Mouse (Mus musculus) NIH3T3 (cell line): Measurements from ENCODE around the gene Syna.

ENCODE experiments used
- DNase-seq: peaks from one replicate; pipeline ENCODE4 v3.0.0-alpha.2; 2012; ENCODE audit warnings: low read depth

Gene Syna

GRCm38 (mm10) chr5:134530830-134531229 is 29.1 kb downstream of the Syna start:
- peak; percentile 27 for DNase-seq

- DNase-seq = no peak
These were observed 31.5 kb downstream of the Syna start for GRCm38 (mm10) chr5:134528488-134528887.

DNA sequence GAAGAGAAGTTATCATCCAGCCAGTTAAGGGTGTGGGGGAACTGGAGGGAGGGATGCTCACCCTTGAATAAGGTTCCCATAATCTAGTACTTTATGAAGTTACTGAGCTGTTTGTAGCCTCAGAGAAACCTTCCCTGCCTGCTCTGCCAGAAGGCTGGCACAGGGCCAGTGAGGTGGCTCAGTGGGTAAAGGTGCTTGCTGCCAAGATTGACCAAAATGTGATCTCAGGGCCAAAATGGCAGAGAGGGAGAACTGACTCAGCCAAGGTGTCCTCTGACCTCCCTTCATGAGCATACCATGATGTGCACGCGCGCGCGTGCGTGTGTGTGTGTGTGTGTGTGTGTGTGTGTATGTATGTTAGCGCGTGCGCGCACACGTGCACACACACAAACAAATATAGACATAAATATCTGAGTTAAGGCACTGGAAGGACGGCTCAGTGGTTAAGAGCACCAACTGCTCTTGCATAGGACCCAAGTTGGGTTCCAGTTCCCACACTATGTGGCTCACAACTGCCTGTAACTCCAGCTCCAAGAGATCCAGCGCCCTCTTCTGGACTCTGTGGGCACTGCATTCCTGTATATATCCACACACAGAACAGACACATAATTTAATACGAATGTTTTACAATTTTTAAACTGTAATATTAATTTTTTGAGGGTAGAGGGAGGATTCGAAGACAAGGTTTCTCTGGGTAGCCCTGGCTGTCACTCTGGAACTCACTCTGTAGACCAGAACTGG is 33.8 kb downstream of the Syna start:
- peak; percentile 51 for DNase-seq

GRCm38 (mm10) chr5:134523728-134524127 is 36.2 kb downstream of the Syna start:
- no peak for DNase-seq

DNA sequence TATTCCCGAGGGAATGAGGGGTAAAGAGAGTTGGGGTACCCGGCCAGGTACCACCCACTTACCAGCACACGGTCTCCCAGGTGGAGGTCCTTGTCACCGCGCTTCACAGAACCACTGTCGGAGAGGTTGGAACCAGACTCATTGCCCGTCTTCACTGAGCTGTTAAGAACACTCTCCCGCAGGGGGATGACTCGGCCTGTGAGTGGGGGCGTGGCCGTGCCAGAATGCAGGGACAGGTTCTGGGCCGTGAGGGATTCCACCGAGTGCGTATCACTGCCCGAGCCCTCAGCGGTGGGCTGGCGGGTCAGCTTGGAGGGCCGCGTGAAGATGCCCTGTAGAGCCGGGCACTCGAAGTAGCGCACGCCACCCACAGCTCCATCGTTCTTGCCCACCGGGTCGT is 37.4 kb downstream of the Syna start:
- no peak for DNase-seq

DNA sequence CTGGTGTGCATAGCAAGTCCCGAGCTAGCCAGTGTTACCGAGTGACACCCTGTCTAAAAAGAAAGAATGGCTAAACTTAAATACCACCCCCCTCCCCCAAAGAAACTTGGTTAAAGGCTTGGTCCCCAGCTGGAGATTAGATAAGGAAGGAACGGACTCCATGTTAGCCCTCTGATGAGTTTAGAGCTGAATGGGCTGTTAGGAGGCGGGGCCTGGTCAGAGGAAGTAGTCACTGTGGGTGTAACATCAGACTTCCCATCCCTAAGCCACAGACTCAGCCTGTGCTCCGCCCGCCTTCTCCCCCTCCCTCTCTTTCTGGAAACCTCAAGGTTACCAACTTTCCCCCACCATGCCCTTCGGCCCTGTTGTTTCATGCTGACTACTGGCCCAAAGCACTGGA is 38.2 kb downstream of the Syna start:
- no peak for DNase-seq

DNA sequence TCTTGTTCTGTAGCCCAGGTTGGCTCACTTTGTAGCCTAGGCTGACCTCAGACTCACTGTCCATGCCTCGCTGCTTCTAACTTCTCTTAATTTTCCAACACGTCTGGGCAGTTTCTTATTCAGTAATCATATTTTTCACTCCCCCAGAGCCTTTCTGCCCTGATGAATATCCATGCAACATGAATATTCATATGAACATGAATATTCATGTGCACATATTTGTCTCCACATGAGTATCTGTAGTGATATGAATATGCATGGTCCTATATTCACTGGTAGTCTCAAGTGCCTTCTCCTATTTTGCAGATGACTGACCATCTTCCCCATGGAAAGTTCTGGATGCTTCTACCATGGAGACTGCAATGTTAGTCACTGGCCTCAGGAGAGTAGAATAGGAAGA is 38.8 kb downstream of the Syna start:
- DNase-seq = no peak

- no peak for DNase-seq
These were observed 39.9 kb downstream of the Syna start for GRCm38 (mm10) chr5:134520120-134520519.

GRCm38 (mm10) chr5:134519471-134519870 is 40.5 kb downstream of the Syna start:
- no peak for DNase-seq

DNA sequence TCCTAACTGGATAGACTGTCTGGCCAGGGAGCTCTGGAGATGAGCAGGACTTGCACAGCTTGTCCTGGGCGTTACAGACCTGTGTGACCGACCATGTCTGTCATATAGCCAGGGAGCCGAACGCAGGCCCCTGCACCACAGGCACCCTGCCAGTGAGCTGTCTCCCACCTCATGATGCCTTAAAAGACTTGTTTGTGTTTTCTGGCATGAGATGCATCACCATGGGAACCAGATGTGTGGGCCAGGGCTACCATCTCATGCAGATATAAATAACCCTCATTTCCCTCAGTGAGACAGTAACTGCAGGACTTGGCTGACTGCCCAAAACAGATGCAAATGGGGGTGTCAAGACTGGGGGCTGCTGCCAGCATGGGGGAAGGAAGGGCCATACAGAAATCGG is 47.9 kb downstream of the Syna start:
- peak; percentile 35 for DNase-seq

DNA sequence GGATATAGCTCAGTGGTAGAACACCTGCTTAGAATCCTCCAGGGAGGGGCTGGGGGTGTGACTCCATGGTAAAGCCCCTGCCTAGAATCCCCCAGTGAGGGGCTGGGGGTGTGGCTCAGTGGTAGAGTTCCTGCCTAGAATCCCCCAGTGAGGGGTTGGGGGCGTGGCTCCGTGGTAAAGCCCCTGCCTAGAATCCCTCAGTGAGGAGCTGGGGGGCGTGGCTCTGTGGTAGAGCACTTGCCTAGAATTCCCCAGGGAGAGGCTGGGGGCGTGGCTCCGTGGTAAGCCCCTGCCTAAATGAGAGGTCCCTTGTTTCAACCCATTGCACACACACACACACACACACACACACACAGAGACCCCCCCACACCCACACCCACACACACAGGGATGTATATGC is 49.7 kb downstream of the Syna start:
- DNase-seq = no peak

DNA sequence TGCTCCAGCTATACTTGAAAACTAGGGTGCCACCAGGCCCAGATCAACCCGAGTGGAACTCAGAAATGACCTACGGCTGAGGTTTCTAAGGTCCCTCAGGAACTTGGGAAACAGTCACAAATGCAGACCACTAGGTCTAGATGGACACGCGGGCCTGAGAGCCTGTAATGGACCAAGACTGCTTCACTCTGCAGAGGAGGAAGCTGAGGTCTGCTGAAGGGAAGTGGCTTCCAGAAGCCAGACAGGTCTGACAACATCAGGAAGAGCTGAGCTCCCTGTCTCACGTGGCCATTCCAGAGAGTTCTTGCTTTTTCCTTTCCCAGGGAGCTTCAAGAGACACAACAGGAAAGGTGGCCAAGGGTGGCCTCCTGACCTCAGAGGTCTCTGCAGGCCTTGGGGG is 51.0 kb downstream of the Syna start:
- DNase-seq = no peak
